Mouse (Mus musculus): ENCODE data around the gene Samd13.

Gene Samd13

DNA sequence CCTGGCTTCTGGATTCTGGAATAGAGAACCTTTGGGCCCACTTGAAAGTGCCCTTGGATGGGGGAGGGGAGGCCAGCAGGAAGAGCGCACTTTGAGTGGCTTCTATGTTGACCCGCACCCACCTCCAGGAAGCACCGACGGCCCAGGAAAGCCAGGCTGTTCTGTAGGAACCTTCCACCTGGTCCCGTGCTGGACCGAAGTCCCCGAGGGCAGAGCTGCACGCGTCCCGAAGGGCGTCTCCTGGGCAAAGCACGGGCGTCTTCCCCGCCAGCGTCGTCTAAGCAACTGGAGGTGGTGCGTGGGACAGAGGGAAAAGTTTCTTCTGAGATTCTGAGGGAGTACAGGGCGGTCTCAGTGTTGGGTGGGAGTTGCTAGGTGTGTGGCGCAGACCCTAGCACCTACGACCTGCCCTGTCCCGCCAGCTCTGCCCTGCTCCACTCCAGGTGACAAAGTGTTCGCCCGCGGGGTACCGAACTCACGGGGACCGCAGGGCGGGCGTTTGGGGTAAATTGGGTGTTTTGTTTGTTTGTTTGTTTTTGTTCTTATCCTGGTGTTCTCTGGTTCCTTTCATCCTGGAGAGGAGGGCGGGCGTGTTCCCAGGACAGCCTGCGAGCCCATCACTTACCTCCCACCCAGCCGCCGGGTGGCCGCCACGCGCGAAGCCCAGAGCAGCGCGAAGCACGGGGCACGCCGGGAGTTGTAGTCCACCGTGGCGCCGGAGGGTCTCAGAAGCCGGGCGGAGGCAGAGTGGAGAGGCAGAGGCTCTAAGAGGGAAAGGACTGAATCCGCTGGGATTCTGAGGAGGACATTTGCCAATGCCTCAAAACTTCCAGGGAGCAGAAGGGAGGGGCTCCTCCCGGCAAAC, at the start of gene Samd13:
TSS of gene Samd13 (minus strand) at position 782 of the 865 bp plus-strand sequence.
- DNase-seq (ENCODE audit: low spot score in 2 of 2) = peak; percentile 37 to 61

DNA sequence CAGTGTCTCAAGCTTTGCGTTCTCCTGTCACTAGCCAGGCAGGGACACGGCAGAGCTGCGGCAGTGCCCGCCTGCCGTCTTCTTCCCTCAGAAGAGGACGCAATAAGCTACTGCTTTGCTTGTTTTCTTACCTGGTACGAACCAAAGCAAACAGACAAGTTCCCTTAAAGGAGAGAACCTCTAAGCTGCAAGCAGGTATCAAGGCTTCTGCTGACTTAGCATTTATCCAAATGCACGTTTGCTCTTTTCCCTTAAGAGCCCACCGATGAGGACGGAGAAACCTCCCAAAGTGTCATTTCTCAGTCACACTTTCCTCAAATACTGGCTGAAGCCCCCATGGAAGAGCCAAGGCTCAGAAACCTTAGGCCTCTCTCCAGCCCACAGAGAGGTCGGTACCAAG, 46.1 kb upstream of the Samd13 start:
- no peak for DNase-seq (ENCODE audit: low spot score in 2 of 2)

DNA sequence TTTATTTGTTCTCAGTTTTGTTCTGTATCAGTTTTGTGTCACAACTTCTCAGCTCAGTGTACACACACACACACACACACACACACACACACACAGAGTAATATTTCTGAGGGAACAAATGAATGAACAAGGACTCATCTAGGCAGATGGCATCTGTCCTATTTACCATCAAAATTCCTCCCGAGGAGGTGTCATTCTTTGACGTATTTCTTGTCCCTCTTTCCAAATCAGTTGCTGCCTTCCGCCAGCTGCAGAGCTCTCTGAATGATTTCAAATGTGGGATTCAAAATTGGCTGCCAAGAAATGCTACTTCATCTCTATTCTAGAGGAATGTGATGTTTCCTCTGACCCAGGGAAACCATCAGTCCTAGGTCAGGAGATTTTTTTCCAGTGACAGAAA, 37.6 kb upstream of the Samd13 start:
- no peak for DNase-seq (ENCODE audit: low spot score in 2 of 2)

DNA sequence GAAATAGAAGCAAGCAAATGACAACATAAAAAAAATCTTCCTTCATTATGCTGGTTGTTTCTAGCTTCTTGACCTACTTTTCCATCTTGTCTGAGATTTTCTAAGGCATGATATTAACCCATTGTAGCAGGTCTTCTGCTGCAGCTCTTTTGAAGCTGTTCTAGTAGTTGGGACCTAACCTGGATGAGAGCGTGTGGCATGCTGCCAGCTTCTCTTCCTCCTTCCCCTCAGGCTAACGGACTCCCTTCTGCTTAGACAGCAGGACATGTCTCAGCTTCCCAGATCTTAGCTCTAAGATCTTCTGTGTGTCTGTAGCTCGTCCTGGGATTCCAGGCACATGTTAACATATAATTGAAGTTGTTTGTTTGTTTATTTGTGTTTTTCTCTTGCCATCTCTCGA, 34.3 kb upstream of the Samd13 start:
- no peak for DNase-seq (ENCODE audit: low spot score in 2 of 2)

DNA sequence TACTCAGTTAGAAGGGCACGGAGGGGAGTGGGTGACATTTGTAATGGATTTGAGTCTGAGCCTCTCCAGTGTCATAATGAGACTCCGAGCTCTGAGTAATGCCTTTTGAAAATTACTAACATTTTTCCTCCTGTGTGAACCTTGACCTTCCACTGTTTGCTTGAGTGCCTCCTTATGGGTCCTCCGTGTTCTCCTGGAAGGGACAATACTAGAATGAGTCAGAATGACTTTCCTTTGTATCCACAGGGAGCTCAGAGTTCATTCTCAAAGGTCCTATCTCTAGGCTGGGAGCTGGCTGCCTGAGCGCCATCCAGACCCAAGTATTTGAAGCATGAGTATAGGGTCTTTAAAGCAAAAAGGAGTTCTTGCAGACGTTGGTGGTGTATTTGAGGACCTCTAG, 32.9 kb upstream of the Samd13 start:
- no peak for DNase-seq (ENCODE audit: low spot score in 2 of 2)

DNA sequence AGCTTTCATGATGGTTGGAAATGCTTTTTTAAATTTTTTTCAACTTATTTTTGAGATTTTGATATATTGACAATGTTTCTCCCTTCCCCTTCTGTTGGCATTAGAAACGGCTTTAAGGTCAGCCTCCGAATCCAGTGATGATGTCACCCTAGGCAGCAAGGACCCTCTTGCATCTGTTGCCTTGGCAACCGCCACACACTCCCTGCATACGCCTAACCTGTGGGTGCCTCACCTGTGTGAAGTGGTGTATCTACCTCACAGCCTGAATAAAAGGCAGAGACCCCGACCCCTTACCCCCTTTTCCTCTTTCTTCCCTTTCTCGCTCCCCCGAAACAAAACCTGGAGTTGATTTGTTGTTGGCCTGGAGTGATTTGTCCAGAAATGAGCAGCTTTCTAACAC, 26.9 kb upstream of the Samd13 start:
- DNase-seq (ENCODE audit: low spot score in 2 of 2) = no peak

DNA sequence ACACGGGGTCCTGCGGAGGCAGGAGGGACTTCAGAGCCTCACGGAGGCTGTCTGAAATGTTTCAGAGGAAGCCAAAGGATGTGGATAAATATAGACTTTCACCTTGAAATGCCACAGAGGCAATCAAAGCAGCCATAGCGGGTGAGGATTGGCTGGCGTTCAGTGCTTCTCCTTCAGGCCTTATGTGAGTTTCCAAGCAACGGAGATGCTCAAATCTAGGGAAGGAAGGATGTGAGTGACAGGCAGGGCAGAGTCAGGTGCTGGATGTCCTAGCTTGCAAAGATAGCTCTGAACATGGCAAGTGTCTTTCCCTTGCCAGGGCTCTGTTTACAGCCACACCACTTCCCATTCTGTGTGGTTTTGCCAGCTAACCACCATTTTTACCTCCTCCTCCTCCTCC, 26.2 kb upstream of the Samd13 start:
- DNase-seq (ENCODE audit: low spot score in 2 of 2) = peak; percentile 26 to 34

DNA sequence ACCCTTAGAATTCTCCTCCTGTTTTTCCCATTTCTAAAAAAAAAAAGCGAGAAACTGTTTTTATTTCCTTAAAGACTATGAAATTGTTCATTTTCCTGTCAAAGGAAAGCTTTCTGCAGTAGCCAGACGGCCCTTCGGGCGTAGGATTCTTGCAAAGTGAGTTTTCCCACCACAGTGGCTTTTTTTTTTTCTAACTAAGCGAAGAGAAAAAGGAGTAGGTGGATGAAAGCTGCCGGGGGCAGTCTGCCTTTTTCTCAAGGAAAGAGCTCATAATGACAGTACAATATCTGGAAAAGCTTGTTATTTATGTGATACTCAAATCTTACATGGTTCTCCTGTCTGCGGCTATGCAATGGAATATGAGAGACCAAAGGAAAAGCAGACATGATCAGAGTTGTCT, 25.7 kb upstream of the Samd13 start:
- no peak for DNase-seq (ENCODE audit: low spot score in 2 of 2)

DNA sequence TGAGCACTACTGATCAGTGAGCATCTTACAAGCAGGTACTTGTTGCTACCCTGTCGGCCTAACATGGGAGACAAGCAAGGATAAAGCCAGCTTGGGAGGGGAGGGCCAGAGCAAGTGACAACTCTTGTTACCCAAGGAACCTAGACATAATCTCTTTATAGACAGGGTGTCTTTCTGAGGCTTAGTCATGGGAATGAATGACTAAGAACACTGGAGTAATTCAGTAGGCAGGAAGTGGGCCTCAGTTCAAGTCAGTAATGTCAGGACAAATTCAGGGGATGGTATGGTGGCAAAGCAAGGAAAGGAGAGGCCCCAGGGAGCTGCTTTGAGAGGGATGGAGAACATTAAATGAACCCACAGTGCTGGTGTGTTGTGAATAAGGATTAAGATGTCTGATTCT, 23.7 kb upstream of the Samd13 start:
- no peak for DNase-seq (ENCODE audit: low spot score in 2 of 2)

DNA sequence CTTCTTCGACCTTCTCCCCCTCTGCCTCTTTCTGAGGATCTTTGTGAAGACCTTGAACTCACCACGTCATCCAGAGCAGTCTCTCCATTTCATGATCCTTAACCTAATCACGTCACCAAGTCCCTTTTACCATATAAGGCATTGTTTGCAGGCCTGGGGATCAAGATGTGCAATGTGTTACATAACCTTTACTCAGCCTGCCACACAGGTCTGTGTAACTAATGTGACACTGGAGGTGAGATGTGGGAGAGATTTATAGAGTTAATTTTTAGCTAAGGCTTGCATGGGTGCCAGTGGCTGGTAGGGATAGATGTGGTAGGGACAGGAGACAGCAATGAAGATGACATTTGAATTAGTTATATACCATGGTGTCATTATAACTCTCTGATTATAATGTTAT, 23.0 kb upstream of the Samd13 start:
- DNase-seq (ENCODE audit: low spot score in 2 of 2) = no peak

DNA sequence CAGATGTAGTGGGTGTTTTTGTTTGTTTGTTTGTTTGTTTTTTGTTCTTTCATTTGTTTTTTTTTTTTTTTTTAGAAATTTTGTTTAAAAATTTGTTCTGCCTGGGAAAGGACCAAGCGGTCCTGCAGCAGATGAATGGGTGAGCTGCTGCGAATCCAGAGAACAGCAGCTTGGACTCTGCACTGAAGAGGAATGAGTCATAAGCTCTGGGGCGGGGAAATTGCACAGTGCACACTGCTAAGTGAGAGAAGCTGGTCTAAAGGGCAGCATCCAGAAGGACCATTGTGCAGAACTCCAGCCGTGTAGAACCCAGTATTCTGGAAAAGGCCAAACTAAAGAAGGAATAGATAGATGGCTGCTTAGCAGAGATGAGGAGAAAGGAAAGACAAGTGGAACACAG, 18.7 kb upstream of the Samd13 start:
- no peak for DNase-seq (ENCODE audit: low spot score in 2 of 2)

DNA sequence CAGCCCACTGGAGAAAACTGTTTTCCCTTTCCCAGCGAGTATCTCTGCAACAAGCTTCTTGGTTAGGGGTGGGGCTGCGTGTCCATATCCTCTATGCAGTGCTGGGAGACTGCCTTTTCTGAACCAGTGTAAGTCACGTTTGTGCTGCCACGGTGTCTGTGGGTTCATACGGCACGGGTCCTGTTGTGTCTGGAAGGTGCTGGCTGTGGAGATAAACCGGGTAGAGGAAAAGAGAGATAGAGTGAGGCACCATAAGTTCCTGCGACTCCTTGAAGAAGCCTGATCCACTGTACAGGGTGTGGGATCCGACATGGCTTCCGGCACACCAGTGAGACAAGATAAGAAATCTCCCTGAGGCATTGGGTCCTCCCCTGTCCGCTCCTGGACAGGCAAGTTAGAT, 14.7 kb upstream of the Samd13 start:
- no peak for DNase-seq (ENCODE audit: low spot score in 2 of 2)

DNA sequence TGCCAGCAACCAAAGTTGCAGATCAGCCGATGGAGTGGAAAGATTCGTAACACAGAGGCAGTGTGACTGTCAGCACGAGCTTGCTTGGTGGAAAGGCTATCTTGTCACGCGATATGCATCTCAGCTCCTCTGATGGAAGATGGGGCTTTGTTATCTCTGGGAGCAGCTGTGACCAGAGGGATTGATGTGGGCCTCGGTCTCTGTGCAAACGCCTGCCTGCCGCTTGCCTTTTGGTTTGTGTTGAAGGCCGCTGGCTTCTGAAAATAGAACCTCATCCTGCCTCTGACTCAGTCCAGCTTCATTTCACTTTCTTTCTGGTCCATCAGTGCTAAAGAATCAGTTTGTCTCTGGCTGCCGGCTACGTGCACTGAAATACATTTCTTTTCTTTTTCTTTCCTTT, 13.6 kb upstream of the Samd13 start:
- no peak for DNase-seq (ENCODE audit: low spot score in 2 of 2)

DNA sequence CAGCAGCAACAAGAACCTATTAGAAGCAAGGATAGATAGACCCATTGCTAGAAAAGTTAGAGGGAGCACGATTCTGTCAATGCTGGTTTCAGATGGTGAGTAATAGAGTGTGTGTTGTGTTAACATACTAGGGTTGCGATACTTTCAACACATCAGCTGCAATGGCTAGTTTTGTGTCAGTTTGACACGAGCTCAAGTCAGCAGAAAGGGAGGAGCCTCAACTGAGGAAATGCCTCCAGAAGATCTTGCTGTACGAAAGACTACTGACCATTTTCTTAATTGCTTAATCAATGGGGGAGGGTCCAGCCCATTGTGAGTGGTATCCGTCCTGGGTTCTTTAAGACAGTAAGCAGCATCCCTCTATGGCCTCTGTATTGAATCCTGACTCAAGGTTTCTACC, 7.2 kb upstream of the Samd13 start:
- no peak for DNase-seq (ENCODE audit: low spot score in 2 of 2)

DNA sequence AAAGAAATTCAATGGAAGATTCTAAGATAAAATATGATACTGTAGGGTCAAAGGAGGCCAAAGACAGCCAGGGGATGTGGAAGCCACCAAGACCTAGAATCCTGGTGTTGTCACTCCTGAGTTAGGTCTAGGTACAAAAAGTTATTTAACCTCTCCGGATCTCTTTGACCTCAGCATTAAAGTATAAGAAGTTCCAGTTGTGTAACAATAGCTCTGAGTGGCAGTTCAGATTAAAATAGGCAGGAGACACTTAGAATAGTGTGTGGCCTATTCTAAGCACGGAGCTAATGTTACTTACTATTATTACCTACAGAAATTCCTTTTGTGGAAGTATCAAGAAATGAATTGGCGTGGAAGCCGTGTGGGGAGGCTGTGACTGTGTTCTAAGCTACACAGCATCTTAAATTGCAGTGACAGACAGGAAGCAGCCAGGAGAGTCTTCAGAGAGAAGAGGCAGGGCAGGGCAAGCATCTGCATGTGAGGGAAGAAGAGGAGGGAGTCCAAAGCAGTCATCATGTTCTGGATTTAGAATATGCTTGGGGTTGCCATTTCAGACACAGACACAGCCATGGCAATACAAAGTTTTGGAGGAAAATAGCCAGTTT, 1.8 kb upstream of the Samd13 start:
- no peak for DNase-seq (ENCODE audit: low spot score in 2 of 2)

DNA sequence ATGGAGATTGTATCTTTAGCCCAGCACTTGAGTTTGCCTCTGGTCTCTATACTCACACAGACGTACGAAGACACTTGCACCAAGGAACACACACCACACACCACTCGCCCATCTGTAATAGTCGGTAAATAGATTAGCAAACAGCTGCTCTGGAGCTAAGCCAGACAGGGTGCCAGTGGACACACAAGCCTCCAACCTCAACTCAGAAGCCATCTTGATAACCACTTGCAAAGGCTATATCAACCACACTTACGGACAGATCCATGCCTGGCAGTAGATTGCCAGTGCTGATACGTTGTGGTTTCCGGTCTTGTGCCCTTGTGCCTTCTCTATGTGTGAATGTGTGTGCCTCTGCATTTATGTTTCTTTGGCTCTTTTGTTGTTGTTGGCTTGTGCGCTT, 1.0 kb upstream of the Samd13 start:
- DNase-seq (ENCODE audit: low spot score in 2 of 2) = no peak

DNA sequence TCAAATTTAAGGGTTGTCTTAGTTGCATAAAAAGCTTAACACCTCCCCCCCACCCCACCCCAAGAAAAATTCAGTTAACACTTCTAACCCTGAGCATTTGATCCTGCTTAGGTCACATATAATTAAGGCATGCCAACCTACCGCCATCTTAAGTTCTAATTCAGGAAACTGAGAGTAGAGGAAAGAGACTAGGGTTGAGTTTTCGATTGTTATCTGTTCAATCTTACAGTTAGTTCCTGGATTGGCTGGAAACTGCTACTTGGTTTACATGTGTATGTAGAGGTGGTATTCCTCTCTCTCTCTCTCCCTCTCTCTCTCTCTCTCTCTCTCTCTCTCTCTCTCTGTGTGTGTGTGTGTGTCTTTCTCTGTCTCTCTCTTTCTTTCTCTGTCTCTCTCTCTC, 2.3 kb downstream of the Samd13 start:
- DNase-seq (ENCODE audit: low spot score in 2 of 2) = no peak

DNA sequence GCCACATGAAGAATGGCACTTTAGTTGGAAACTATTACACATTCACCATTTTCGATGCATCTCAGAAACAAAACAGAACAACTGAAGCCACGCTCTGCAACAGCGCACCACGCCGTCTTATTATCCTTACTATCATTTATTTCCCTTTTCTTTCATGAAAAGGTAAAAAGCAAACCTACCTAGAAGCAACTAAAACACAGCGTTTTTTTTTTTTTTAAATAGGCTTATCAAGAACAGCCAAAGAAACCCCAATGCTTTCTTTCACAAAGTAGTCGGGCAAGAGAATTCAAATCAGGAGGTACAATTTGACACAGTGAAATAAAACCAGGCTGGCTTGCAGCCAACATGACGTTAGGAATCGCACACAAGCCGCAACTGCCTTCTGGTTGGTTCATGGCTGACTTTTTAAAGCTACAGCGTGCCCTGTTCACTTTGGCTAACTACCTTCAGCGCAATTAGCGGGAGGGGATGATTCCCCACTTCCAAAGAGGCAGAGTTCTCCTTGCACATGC, 3.2 kb downstream of the Samd13 start:
- peak in 1 of 2 experiments; percentile 63 for DNase-seq (ENCODE audit: low spot score in 2 of 2)

DNA sequence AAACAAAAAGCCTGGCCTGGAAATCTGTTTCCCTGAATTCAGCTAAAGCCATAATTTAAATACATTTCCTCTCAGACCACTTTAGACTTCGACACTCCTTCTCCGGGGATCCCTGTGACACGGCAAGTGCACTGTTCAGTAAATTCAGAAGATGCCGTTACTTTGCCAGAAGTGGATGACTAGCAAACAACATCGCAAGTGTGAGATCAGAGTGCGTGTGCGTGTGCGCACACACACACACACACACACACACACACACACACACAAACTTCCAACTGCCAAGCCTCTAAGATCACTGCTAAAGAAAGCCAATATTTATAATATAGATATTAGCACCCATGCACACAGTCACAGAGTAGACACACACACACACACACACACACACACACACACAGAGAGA, 3.7 kb downstream of the Samd13 start:
- DNase-seq (ENCODE audit: low spot score in 2 of 2) = no peak

DNA sequence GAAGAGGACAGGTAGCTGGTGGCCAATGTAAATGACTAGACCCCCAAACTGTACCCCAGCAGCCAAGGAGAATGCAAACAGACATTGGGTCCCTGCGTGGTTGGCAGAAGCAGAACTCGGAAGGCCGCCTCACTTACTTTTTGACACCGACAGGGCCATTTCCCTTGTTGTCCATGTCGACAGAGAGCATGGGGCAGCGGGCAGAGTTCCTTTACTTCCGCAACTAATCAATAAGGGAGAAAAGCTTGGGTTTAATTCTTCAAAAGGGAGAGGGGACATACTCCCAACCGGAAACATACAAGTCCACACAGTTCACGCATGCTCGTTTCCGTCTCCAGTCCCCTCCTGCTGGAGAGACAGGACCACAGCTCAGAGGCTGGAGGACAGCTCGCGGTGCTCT, 4.8 kb downstream of the Samd13 start:
- no peak for DNase-seq (ENCODE audit: low spot score in 2 of 2)

DNA sequence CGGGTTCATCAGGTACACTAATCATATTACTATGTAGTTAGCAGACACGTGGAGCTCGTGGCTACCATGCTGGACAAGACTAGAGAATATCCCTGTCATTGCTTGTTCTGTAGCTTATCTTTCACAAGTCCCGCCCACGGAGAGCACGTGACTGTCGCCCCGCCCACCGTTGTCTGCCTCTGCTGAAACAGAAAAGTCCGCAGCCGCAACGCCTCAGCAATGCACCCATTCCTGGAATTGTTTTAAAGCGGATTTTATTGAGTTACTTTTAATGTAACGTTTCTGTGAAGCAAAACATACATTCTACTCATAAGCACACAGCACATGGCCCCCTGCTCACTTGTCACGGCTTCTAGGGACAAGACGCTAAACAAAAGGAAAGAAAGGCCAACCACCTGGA, 5.7 kb downstream of the Samd13 start:
- DNase-seq (ENCODE audit: low spot score in 2 of 2) = no peak

DNA sequence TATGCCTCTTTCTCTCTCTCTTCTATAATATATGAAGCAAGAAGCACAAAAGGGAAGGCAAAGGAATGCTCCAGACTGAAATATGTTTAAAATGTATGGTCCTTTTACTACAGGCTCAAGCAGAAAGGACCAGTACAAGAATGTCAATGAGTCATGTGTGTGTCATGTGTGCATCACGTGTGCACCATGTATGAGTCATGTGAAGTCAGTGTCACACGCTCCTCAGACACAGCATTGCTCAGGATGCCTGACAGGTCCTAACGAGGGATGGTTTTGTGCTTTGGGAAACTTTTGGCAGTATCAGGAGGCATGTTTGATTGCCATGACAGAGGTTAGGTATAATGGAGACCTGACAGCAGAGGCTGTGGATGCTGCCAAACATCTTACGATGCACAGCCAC, 9.2 kb downstream of the Samd13 start:
- DNase-seq (ENCODE audit: low spot score in 2 of 2) = no peak

DNA sequence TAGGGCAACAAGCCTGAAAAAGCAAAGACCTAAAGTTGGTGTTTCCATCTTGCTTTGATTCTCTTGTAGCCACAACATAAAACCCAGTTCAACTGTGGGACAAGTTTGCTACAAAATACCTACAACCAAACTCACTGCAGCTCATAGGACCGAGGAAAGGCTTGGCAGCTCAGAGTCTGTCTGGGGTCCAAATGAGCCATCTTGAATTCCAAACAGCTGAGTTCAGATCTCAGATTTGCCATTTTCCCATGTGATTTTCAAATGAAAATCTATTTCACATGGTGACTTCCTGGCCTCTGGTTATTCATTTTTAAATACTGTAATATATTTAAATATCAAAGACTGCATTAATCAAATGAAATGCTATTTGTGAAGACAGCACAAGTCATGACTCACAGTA, 10.3 kb downstream of the Samd13 start:
- no peak for DNase-seq (ENCODE audit: low spot score in 2 of 2)
